Mouse (Mus musculus) hindbrain, embryonic 15.5 days (tissue): ENCODE data around the gene Mast3. TPM values are rescaled to one million over a fixed set of nuclear protein-coding genes. Genes with fewer than 3 reads are reported as not detected.

ENCODE experiments used
- ATAC-seq: fragments of 200-750 bp; cut with Nextera tagmentation; 2 replicates; pipeline ENCODE4 v1.8.0; 2017; ENCODE audit warnings: low read depth, moderate number of reproducible peaks, moderate TSS enrichment; ENCODE audit not compliant: low FRiP score
- H3K27ac ChIP-seq: fragments of 300-500 bp; sonication (generic); replicated peaks from 2 replicates; pipeline ENCODE4 v1.5.1; 2015; ENCODE audit warnings: mild to moderate bottlenecking, inconsistent platforms
- H3K27me3 ChIP-seq: fragments of 300-500 bp; sonication (generic); 2 replicates; pipeline ENCODE4 v1.6.1; 2015; ENCODE audit warnings: control low read depth, inconsistent platforms
- H3K36me3 ChIP-seq: fragments of 300-500 bp; sonication (generic); 2 replicates; pipeline ENCODE4 v1.6.1; 2015; ENCODE audit warnings: control low read depth, inconsistent platforms
- H3K4me1 ChIP-seq: fragments of 300-500 bp; sonication (generic); replicated peaks from 2 replicates; pipeline ENCODE4 v1.6.1; 2015; ENCODE audit warnings: control low read depth, inconsistent platforms
- H3K4me2 ChIP-seq: fragments of 300-500 bp; sonication (generic); 2 replicates; pipeline ENCODE4 v1.6.1; 2015; ENCODE audit warnings: moderate library complexity, mild to moderate bottlenecking, inconsistent platforms
- H3K4me3 ChIP-seq: fragments of 300-500 bp; sonication (generic); 2 replicates; pipeline ENCODE4 v1.5.1; 2015; ENCODE audit warnings: mild to moderate bottlenecking, inconsistent platforms
- H3K9ac ChIP-seq: fragments of 300-500 bp; sonication (generic); 2 replicates; pipeline ENCODE4 v1.6.1; 2015; ENCODE audit warnings: inconsistent platforms
- H3K9me3 ChIP-seq: fragments of 300-500 bp; sonication (generic); 2 replicates; pipeline ENCODE4 v1.6.1; 2016; ENCODE audit warnings: control low read depth, inconsistent platforms
- WGBS: fragments of 180-500 bp; shearing (Covaris S2); methylation state at CpG from one replicate; pipeline ENCODE4 v1.1.7; 2015; 5-methylcytosine and 5-hydroxymethylcytosine counted together
- polyA plus RNA-seq: library from polyadenylated mRNA; unstranded; fragments of >200 nt; fragmentation: Nextera tagmentation; extraction: Ambion mirVana; gene quantifications from 2 replicates; pipeline ENCODE4 v1.2.1, GENCODE M21; 2015

The Mast3 gene
- polyA plus RNA-seq, 1 experiment from 2014 or later = 25.1 TPM

DNA sequence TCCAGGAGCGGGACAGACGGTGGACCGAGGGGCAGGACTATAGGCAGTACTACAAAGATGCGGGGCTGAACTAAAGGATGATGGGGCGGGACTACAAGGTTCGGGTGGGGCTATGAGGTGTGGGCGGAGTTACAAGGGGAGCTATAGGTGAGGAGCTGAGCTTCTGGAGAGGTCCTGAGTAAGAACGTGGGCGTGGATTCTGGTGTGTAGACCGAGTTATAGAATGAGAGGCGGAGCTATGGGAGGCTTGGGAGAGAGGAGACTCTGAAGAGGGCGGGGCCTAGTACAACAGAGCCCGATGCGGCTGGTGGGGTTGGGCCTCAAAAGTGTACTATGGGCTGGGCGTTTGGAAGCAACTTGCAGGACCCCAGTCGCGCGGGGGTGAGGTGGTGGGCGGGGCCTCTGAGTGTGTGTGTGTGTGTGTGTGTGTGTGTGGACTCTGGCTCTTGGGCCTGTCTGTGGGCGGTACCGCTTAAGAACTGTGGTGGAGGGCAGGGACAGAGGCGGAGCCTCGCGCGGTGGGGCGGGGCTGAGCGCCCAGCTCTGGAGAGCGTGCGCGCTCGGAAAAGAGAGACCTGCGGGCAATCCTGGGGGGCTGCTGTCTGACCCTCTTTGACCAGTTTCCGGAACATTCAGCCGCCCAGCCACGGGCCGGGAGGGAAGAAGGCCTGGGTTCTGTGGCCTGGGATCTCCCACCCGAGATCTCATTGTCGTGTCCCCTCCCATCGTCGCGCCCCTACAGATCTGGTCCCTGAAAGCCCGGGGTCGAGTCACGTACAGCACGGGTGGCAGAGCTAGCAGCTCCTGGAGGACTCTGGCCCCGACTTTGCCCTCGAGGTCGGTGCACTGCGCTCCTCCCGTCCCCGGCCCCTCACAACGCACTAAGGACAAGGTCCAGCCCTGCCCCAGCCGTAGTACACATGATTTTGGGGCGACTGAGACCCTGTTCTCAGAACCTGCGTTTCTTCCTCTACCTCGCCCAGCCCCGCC lies 7.5 kb downstream of the Mast3 start:
- Histone ChIP-seq H3K36me3 (no peaks in the 10 kb centered on the region), H3K9me3 (no peaks in the 10 kb centered on the region), H3K9ac (peak overlapping the region; percentile 69), H3K27me3 (peaks cover 19% of the 10 kb centered on the region), H3K4me1 (peaks cover 41% of the 10 kb centered on the region), H3K27ac (0 out of 2 replicates have a peak overlapping the region, but pooled peaks have one; percentile 30), H3K4me2 (peak overlapping the region; percentile 97), H3K4me3 (peak overlapping the region; percentile 67)
- peak; percentile 87 for ATAC-seq
- under 1% methylated on average over 57 of the region's 57 CpGs for WGBS

DNA sequence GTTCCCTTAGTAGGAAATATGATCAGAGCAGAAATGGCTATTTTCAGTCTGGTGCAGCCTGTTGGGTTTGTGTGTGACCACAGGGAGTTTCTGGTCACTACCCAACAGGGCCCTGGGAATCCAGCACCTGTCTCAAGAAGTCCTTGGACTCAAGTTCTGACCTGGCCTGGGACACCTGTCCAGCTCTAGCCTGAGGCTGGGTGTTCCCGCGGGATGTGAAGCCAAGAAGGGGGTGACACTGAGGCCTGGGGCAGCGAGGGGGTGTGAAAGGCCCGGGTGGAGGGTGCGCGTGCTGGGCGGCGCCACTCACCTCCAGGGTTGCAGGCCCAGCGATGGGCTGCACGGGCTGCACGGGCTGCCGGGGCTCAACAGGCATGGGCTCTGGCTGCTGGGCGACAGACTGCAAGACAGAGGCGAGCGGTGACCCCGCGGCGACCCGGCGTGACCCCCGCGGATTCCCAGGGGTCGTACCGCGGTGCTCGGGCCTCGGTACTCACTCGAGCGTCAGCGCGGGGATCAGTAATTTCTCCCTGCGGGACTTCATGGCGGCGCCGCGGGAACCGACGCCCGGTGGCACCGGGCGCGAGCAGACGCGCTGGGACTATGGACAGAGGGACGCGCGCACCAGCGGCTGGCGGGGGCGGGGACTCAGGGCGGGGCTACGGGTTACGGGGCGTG lies 8.3 kb downstream of the Mast3 start:
- peak overlapping the region; percentile 69 for H3K9ac ChIP-seq
- H3K27me3 ChIP-seq = peaks cover 12% of the 10 kb centered on the region
- H3K4me1 ChIP-seq = peaks cover 47% of the 10 kb centered on the region
- peak; percentile 0; the same call in 1 of the 2 replicates for ATAC-seq
- peak overlapping the region; percentile 67 for H3K4me3 ChIP-seq
- peak overlapping the region; percentile 97 for H3K4me2 ChIP-seq
- under 1% methylated on average over 54 of the region's 54 CpGs for WGBS
- peak overlapping the region; percentile 50; the same call in 1 of the 2 replicates for H3K27ac ChIP-seq
- H3K9me3 ChIP-seq = no peaks in the 10 kb centered on the region
- no peaks in the 10 kb centered on the region for H3K36me3 ChIP-seq

DNA sequence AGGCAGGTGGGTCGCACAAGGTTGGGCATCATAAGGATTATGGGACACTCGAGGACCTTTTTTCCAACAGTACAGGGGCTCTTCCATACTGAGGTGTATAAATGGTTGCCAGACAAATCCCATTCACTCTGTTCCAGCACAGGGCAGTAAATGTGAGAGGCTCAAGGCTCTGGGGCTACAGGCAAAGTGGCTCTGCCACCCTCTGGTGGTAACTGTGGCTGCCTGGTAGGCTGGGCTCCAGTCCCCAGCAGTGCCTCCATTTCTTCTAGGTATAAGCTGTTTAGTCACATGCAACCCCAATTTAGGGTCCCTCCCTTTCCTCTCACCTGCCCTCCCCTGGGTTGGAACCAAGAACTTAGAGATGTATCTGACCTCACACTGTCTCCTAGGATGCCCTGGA lies 9.5 kb downstream of the Mast3 start:
- no peak overlapping the region for H3K27ac ChIP-seq
- no peak for ATAC-seq
- no peak overlapping the region for H3K9ac ChIP-seq
- H3K36me3 ChIP-seq = no peaks in the 10 kb centered on the region
- 0 out of 2 replicates have a peak overlapping the region, but pooled peaks have one; percentile 97 for H3K4me2 ChIP-seq
- peaks cover 56% of the 10 kb centered on the region for H3K4me1 ChIP-seq
- H3K4me3 ChIP-seq = no peak overlapping the region
- H3K9me3 ChIP-seq = no peaks in the 10 kb centered on the region
- 86% methylated on average over 2 of the region's 2 CpGs for WGBS
- H3K27me3 ChIP-seq = peaks cover 12% of the 10 kb centered on the region

DNA sequence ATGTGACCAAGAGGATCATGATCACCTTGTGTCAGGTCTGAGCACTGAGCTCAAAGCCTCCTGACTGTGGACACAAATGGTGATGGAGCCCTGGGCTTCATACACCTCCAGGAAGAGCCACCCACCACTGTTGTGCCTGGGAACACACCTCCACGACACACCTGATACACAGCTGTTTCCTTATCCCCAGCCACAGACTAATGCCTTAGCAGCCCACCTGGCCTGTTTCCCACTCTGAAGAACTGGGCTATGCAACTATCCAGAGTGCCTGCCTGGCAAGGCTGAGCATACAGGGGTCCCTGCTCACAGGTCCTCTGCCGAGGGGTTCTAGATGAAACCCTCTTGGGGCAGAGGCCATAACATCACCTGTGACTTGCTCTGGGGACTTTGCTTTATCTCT lies 10.6 kb downstream of the Mast3 start:
- Histone ChIP-seq H3K9me3 (no peaks in the 10 kb centered on the region), H3K27ac (no peak overlapping the region), H3K36me3 (no peaks in the 10 kb centered on the region), H3K4me1 (peaks cover 58% of the 10 kb centered on the region), H3K4me2 (no peak overlapping the region), H3K4me3 (no peak overlapping the region), H3K27me3 (peaks cover 6% of the 10 kb centered on the region), H3K9ac (no peak overlapping the region)
- no peak for ATAC-seq
- 96% methylated on average over 2 of the region's 2 CpGs for whole genome bisulfite sequencing

DNA sequence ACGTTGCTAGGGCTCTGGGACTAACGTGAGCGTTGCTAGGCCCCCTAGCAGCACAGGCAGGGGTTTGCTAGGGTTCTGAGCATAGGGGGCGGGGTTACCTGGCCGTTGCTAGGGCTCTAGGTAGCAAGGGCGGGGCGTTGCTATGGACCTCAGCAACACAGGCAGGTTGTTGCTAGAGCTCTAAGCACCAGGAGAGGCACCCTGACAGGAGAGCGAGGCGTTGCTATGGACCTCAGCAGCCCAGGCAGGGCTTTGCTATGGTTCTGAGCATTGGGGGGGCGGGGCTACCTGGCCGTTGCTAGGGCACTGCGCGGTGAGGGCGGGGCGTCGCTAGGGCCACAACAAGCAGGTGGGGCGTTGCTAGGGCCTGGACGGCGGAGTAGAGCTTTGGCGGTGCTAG lies 12.2 kb downstream of the Mast3 start:
- ATAC-seq = no peak; the same call in 1 of the 2 replicates
- Histone ChIP-seq H3K9ac (peak overlapping the region; percentile 75), H3K4me3 (peak overlapping the region; percentile 60), H3K27ac (peak overlapping the region; percentile 89), H3K4me1 (peaks cover 60% of the 10 kb centered on the region), H3K4me2 (peak overlapping the region; percentile 86), H3K36me3 (peaks cover 4% of the 10 kb centered on the region; the same call in 1 of the 2 replicates), H3K9me3 (no peaks in the 10 kb centered on the region), H3K27me3 (0 out of 2 replicates have a peak, but pooled peaks cover 3% of the 10 kb centered on the region)
- under 1% methylated on average over 20 of the region's 20 CpGs for WGBS

GRCm38 (mm10) chr8:70791975-70792691 lies 12.7 kb downstream of the Mast3 start:
- Histone ChIP-seq H3K27me3 (0 out of 2 replicates have a peak, but pooled peaks cover 3% of the 10 kb centered on the region), H3K4me2 (peak overlapping the region; percentile 86), H3K27ac (peak overlapping the region; percentile 89), H3K9ac (peak overlapping the region; percentile 75), H3K4me3 (peak overlapping the region; percentile 60), H3K4me1 (peaks cover 57% of the 10 kb centered on the region), H3K9me3 (no peaks in the 10 kb centered on the region), H3K36me3 (peaks cover 5% of the 10 kb centered on the region; the same call in 1 of the 2 replicates)
- ATAC-seq = peak; percentile 84
- 3% methylated on average over 58 of the region's 58 CpGs for WGBS

DNA sequence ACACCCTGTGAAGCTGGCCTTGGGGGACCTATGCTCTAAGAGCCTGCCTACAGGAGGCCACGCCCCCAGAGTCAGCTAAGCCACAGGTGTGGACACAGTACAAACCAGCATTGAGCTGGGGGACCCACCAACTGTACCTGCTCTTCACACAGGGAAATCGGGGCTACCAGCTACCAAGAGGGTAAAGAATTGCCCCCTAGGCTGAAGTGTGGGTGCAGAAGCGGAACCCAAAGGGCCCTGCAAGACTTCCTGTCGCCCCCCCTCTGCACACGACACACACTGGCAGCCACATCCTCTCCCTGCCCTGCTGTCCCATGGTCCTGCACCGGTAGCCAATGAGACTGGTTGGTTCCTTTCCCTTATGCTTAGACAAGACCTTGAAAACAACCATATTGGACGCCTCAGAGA lies 13.6 kb downstream of the Mast3 start:
- H3K27me3 ChIP-seq = 0 out of 2 replicates have a peak, but pooled peaks cover 3% of the 10 kb centered on the region
- H3K9ac ChIP-seq = 0 out of 2 replicates have a peak overlapping the region, but pooled peaks have one; percentile 75
- no peak for ATAC-seq
- H3K4me3 ChIP-seq = peak overlapping the region; percentile 60
- H3K36me3 ChIP-seq = peaks cover 13% of the 10 kb centered on the region; the same call in 1 of the 2 replicates
- 78% methylated on average over 7 of the region's 7 CpGs for WGBS
- H3K9me3 ChIP-seq = no peaks in the 10 kb centered on the region
- H3K27ac ChIP-seq = no peak overlapping the region
- peak overlapping the region; percentile 86 for H3K4me2 ChIP-seq
- H3K4me1 ChIP-seq = peaks cover 52% of the 10 kb centered on the region

DNA sequence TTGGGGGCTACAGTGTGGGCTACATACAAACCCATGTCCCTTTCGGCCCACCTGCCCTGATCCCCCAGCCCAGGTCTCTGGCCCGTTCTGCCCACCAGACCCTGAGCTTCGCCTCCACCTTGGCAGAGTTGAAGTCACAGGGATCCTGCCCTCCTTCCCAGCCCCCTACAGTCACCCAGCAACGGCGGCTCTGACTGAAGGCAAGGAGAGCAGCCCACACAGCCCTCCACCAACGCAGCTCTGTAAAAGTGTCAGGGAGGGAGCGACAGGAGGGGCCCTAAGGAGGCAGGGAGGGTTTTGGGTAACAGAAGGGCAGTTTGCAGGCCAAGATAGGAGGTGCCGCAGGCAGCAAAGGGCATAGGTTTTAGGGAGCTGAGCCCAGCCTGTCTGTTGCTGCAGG lies 14.0 kb downstream of the Mast3 start:
- Histone ChIP-seq H3K9me3 (no peaks in the 10 kb centered on the region), H3K27me3 (0 out of 2 replicates have a peak, but pooled peaks cover 3% of the 10 kb centered on the region), H3K36me3 (peaks cover 17% of the 10 kb centered on the region), H3K4me1 (peaks cover 48% of the 10 kb centered on the region), H3K9ac (peak overlapping the region; percentile 75; the same call in 1 of the 2 replicates), H3K4me2 (peak overlapping the region; percentile 86), H3K4me3 (no peak overlapping the region), H3K27ac (no peak overlapping the region)
- 54% methylated on average over 8 of the region's 8 CpGs for WGBS
- no peak for ATAC-seq

DNA sequence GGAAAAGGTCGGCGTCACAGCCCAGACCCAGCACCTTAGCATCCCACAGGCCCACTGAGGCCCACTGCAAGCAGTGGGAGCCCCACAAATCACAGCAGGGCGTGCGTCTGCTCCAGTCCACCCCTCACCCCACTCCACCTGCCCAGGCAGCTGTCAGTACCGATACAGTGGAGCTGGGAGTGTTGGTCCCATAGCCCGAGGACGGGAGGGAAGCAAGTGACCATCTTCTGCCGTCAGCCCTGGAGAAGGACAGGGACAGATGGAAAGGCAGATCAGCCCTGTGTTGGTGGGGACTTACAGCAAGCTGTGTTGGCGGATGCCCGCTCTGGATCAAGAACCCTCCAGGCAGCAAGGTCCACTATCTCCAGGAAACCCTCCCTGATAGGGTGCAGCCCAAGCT lies 15.8 kb downstream of the Mast3 start:
- H3K4me3 ChIP-seq = no peak overlapping the region
- no peaks in the 10 kb centered on the region for H3K9me3 ChIP-seq
- peaks cover 46% of the 10 kb centered on the region for H3K4me1 ChIP-seq
- H3K27me3 ChIP-seq = 0 out of 2 replicates have a peak, but pooled peaks cover 3% of the 10 kb centered on the region
- no peak overlapping the region for H3K4me2 ChIP-seq
- no peak overlapping the region for H3K9ac ChIP-seq
- no peak overlapping the region for H3K27ac ChIP-seq
- H3K36me3 ChIP-seq = peaks cover 30% of the 10 kb centered on the region
- 86% methylated on average over 10 of the region's 10 CpGs for WGBS
- ATAC-seq = no peak

GRCm38 (mm10) chr8:70787941-70788667 lies 16.8 kb downstream of the Mast3 start:
- Histone ChIP-seq H3K4me3 (0 out of 2 replicates have a peak overlapping the region, but pooled peaks have one; percentile 2), H3K4me1 (peaks cover 39% of the 10 kb centered on the region), H3K4me2 (peak overlapping the region; percentile 20), H3K9ac (no peak overlapping the region), H3K36me3 (peaks cover 39% of the 10 kb centered on the region), H3K27ac (no peak overlapping the region), H3K27me3 (0 out of 2 replicates have a peak, but pooled peaks cover 3% of the 10 kb centered on the region), H3K9me3 (no peaks in the 10 kb centered on the region)
- peak; percentile 8; the same call in 1 of the 2 replicates for ATAC-seq
- 23% methylated on average over 30 of the region's 30 CpGs for WGBS
